Mouse (Mus musculus) liver, embryonic 12.5 days (tissue): ENCODE data around the gene Klrb1. TPM values are rescaled to one million over a fixed set of nuclear protein-coding genes. Genes with fewer than 3 reads are reported as not detected.
"Not testable (repeated sequence)": the region's sequence is repeated elsewhere in the genome, so short reads cannot be mapped to it uniquely, and the experiment has no call there.

Source experiments
- ATAC-seq: fragments of 200-750 bp; cut with Nextera tagmentation; 2 replicates; pipeline ENCODE4 v1.8.0; 2017; ENCODE audit warnings: moderate number of reproducible peaks, mild to moderate bottlenecking, moderate library complexity
- H3K27ac ChIP-seq: fragments of 300-500 bp; sonication (generic); 2 replicates; pipeline ENCODE4 v1.5.1; 2016; ENCODE audit warnings: mild to moderate bottlenecking
- H3K27me3 ChIP-seq: fragments of 300-500 bp; sonication (generic); replicated peaks from 2 replicates; pipeline ENCODE4 v1.6.1; 2016; ENCODE audit warnings: mild to moderate bottlenecking, moderate library complexity
- H3K36me3 ChIP-seq: fragments of 300-500 bp; sonication (generic); 2 replicates; pipeline ENCODE4 v1.6.1; 2016; ENCODE audit warnings: mild to moderate bottlenecking, moderate library complexity
- H3K4me1 ChIP-seq: fragments of 300-500 bp; sonication (generic); 2 replicates; pipeline ENCODE4 v1.6.1; 2016
- H3K4me2 ChIP-seq: fragments of 300-500 bp; sonication (generic); 2 replicates; pipeline ENCODE4 v1.6.1; 2016; ENCODE audit warnings: mild to moderate bottlenecking, moderate library complexity
- H3K4me3 ChIP-seq: fragments of 300-500 bp; sonication (generic); 2 replicates; pipeline ENCODE4 v1.5.1; 2016; ENCODE audit warnings: mild to moderate bottlenecking, moderate library complexity
- H3K9ac ChIP-seq: fragments of 300-500 bp; sonication (generic); 2 replicates; pipeline ENCODE4 v1.6.1; 2016; ENCODE audit warnings: mild to moderate bottlenecking, moderate library complexity
- H3K9me3 ChIP-seq: fragments of 300-500 bp; sonication (generic); replicated peaks from 2 replicates; pipeline ENCODE4 v1.6.1; 2016; ENCODE audit warnings: mild to moderate bottlenecking, moderate library complexity
- WGBS: fragments of 180-500 bp; shearing (Covaris S2); methylation state at CpG from one replicate; pipeline ENCODE4 v1.1.7; 2016; ENCODE audit not compliant: insufficient replicate concordance; 5-methylcytosine and 5-hydroxymethylcytosine counted together
- polyA plus RNA-seq: library from polyadenylated mRNA; unstranded; fragments of >200 nt; fragmentation: Nextera tagmentation; extraction: Ambion mirVana; gene quantifications from 2 replicates; pipeline ENCODE4 v1.2.1, GENCODE M21; 2016

Gene Klrb1
- polyA plus RNA-seq, 1 experiment from 2014 or later: not detected

DNA sequence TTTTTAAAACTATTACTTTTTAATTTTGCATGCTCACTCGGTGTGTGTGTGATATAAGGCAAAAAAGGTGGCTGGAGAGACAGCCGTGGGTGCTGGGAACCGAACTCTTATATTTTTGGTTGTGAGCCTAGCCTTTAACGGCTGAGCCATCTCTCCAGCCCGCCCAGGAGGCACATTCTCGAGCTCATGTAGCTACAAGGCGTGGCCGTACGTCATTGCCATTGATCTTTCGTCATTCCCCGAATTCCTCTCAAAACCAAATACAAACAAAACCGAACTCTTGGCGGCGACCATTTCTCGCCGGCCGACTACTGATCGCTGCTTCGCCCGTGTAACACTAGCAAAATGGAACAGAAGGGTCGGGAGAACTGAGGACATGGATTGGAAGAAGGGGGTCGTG, 37.2 kb upstream of the Klrb1 start:
- H3K9me3 ChIP-seq, H3K36me3 ChIP-seq, H3K27me3 ChIP-seq: not testable (repeated sequence)
- H3K4me2 ChIP-seq: peak overlapping the region; percentile 70
- H3K4me1 ChIP-seq: peaks cover 21% of the 10 kb centered on the region
- H3K27ac ChIP-seq: peak overlapping the region; percentile 75
- peak; percentile 55 for ATAC-seq
- peak overlapping the region; percentile 73 for H3K9ac ChIP-seq
- peak overlapping the region; percentile 71 for H3K4me3 ChIP-seq
- under 1% methylated on average over 22 of the region's 22 CpGs for WGBS

DNA sequence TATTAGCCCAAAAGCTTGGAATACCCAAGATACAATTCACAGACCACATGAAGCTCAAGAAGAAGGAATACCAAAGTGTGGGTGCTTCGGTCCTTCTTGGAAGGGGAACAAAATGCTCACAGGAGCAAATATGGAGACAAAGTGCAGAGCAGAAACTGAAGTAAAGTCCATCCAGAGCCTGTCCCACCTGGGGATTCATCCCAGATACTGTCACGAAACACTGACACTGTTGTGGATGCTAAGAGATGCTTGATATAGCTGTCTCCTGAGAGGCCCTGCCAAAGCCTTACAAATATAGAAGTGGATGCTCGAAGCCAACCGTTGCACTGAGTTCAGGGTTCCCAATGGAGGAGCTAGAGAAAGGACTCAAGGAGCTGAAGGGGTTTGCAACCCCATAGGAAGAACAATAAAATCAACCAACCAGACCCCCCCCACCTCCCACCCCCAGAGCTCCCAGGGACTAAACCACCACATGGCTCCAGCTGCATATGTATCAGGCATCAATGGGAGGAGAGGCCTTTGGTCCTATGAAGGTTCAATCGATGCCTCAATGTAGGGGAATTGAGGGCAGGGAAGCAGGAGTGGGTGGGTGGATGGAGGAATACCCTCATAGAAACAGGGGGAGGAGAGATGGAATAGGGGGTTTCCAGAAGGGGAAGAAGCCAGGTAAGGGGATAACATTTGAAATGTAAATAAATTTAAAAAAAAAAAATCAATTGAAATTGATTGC, 36.5 kb upstream of the Klrb1 start:
- Histone ChIP-seq H3K36me3 (no peaks in the 10 kb centered on the region), H3K9ac (no peak overlapping the region), H3K4me2 (peak overlapping the region; percentile 37), H3K27me3 (no peaks in the 10 kb centered on the region), H3K9me3 (no peaks in the 10 kb centered on the region), H3K27ac (no peak overlapping the region), H3K4me3 (no peak overlapping the region), H3K4me1 (peaks cover 19% of the 10 kb centered on the region)
- no peak for ATAC-seq
- 76% methylated on average over 5 of the region's 5 CpGs for WGBS

DNA sequence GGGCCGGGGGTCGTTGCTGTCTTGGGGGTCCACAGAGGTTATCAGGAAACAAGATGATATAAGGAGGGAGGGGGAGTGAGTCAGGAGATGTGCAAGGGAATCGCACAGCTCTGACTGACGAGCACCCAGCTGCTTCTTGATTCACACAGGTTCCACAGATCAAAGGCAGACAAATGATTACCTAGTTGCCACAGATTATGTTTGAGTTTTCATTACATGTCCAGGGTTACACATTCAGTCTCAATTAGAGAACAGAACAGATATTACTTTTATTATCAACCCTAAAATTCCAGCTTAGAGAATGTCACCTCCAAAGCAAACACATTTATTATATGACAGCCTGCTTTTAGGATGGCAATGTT, 32.5 kb upstream of the Klrb1 start:
- not testable (repeated sequence) for H3K9me3 ChIP-seq, ATAC-seq, H3K27ac ChIP-seq, H3K27me3 ChIP-seq, H3K36me3 ChIP-seq, H3K4me3 ChIP-seq, H3K4me2 ChIP-seq, H3K9ac ChIP-seq
- peaks cover 10% of the 10 kb centered on the region for H3K4me1 ChIP-seq
- WGBS: 29% methylated on average over 4 of the region's 4 CpGs

DNA sequence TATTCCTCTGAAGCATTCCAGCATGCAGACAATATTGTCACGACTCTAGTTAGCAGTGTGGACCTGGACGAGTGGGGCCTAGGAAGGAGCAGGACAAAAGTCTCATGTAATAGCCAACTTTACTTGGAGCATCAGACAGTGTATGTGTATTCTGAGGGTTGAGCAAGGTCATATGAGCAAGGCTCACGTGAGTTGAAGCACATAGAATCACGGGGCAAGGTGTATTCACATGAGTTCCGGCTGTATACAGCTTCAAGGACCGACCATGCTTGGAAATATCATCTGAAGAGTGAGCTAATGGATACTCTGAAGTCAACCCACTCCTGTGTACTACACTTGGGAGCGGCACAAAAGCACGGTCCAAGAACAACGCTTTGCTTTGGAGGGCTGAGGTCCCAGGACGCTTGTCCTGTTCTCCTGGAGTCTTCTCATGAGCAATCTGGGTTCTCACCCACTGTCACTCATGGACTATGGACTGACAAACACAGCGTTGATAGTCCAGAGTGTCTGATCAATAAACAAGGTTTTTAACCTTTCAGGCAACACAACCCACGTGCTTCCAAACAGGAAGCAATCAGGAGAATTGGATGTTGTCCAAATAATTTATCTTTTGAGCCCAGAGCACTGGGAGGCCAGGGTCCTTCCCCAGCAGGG, 32.0 kb upstream of the Klrb1 start:
- peak; percentile 48 for ATAC-seq
- Histone ChIP-seq H3K4me1 (peaks cover 10% of the 10 kb centered on the region), H3K27ac (peak overlapping the region; percentile 34; the same call in 1 of the 2 replicates), H3K4me2 (peak overlapping the region; percentile 34)
- H3K36me3 ChIP-seq, H3K27me3 ChIP-seq, H3K9me3 ChIP-seq, H3K4me3 ChIP-seq, H3K9ac ChIP-seq: not testable (repeated sequence)
- 62% methylated on average over 12 of the region's 12 CpGs for WGBS

DNA sequence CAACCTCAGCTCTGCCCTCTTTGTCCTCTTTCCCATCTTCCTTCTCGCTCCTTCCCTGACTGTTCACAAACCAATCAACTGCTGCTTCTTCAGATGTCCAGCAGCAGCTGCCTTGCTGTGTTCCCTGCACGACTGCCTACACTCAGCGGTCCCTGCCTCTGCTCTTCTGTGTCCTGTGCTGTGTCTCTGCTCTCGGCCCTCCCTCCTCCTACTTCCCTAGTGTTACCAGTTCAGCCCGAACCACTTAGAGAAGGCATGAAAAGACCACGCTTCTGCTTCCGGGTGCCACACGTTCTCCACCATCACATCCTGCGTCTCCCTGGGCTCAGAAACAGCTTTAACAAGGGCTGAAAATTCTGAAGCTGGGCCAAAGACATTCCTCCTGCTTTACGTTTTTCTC, 31.4 kb upstream of the Klrb1 start:
- H3K36me3 ChIP-seq, H3K27me3 ChIP-seq, H3K9ac ChIP-seq, H3K4me3 ChIP-seq, H3K9me3 ChIP-seq, H3K4me1 ChIP-seq: not testable (repeated sequence)
- Histone ChIP-seq H3K27ac (peak overlapping the region; percentile 34; the same call in 1 of the 2 replicates), H3K4me2 (peak overlapping the region; percentile 34)
- 33% methylated on average over 10 of the region's 10 CpGs for whole genome bisulfite sequencing
- ATAC-seq: peak; percentile 56

DNA sequence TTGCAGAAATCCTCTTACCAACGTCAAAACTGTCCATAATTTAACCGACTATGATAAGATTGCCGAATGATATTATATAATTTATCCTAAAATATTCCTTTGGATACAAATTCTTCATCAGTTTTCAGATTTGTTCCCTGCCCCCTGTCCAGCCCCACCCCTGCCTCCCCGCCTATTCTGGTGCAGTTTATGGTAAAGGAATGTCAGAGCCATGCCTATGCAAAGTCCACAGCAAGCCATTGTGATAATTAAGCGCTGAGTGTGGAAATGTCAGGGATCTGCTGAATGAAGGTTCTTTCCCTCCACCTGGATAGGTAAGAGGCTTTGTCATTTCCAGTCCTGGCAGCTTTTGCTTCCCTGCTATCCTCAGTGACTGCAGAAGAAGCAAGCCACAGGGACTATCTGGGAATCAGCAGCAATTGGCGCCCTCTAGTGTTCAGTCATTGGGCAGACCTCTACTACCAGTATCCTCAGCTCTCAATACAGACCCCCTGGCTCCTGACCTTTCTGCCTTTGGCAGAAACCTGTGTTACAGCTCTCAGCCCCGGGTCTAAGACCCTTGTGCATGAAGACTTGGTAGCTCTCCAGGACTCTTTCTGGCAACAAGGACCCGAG, 30.9 kb upstream of the Klrb1 start:
- H3K27ac ChIP-seq, H3K4me1 ChIP-seq, H3K36me3 ChIP-seq, H3K9me3 ChIP-seq, H3K9ac ChIP-seq, H3K4me3 ChIP-seq, H3K27me3 ChIP-seq: not testable (repeated sequence)
- 33% methylated on average over 8 of the region's 8 CpGs for WGBS
- peak overlapping the region; percentile 34 for H3K4me2 ChIP-seq
- peak; percentile 76 for ATAC-seq

DNA sequence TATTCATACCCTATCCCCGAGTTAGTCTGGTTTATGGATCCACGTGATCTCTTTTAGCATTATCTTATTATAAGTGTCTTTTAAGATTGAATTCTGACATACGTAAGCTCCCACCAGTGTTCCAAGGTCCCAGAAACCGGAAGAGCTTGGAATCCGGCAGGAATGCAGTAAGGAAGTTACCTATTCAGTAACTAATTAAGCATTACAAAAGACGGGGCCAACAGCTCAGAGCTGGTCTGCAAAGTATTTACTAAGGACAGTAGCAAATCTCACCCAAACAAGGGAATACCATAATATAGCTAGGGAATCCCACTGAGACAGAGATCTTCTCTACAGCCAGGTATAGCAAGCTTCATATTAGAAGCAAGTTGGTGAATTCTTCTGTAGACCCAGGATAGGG, 24.1 kb upstream of the Klrb1 start:
- H3K27me3 ChIP-seq, H3K4me2 ChIP-seq, H3K4me3 ChIP-seq, ATAC-seq, H3K36me3 ChIP-seq, H3K4me1 ChIP-seq, H3K9me3 ChIP-seq, H3K9ac ChIP-seq, H3K27ac ChIP-seq: not testable (repeated sequence)
- 65% methylated on average over 6 of the region's 6 CpGs for WGBS

DNA sequence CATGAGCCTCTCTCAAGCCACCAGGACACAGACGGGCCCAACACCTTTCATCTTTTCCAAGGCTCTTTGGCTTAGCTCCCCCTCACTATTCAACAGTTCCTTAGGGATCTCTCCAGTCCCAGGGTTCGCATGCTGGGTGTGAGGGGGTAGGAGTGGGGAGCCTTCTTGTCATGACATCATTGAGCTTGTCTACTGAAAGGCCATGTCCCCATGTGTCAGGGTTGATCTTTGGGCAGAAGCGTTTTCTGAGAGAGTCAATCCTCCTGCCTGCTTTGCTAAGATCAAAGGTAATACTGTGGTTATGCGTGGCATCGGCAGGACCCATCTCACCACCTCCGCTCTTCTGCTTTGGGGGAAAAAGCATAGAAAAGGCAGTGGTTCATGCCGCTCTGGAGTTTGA, 14.6 kb upstream of the Klrb1 start:
- H3K4me2 ChIP-seq: no peak overlapping the region
- 74% methylated on average over 7 of the region's 7 CpGs for WGBS
- no peak overlapping the region for H3K4me3 ChIP-seq
- no peak for ATAC-seq
- H3K27ac ChIP-seq: no peak overlapping the region
- H3K36me3 ChIP-seq: no peaks in the 10 kb centered on the region
- no peaks in the 10 kb centered on the region for H3K4me1 ChIP-seq
- no peaks in the 10 kb centered on the region for H3K27me3 ChIP-seq
- H3K9ac ChIP-seq: no peak overlapping the region
- no peaks in the 10 kb centered on the region for H3K9me3 ChIP-seq

DNA sequence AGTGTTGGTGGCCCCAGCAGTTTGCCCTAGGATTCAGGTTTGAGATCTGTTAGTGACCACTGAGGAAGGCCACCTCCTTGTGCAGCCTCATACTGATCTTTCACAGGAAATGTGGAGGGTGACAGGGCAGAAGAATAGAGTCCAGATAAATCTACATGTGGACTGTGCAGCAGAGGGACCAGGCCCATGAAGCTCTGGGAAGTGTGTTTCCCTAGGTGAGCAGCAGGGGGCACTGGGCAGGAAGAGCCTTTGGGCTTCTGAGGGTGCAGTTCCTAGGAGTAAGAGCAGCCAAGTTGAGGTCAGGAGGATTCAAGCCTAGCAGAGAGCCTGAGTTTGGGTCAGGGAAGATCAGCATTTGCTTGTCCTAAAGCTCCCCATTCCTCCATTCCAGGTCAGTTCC, 13.2 kb upstream of the Klrb1 start:
- Histone ChIP-seq H3K27ac (no peak overlapping the region), H3K9ac (no peak overlapping the region), H3K36me3 (no peaks in the 10 kb centered on the region), H3K4me1 (no peaks in the 10 kb centered on the region), H3K4me2 (no peak overlapping the region), H3K27me3 (no peaks in the 10 kb centered on the region), H3K4me3 (no peak overlapping the region), H3K9me3 (no peaks in the 10 kb centered on the region)
- no peak for ATAC-seq

DNA sequence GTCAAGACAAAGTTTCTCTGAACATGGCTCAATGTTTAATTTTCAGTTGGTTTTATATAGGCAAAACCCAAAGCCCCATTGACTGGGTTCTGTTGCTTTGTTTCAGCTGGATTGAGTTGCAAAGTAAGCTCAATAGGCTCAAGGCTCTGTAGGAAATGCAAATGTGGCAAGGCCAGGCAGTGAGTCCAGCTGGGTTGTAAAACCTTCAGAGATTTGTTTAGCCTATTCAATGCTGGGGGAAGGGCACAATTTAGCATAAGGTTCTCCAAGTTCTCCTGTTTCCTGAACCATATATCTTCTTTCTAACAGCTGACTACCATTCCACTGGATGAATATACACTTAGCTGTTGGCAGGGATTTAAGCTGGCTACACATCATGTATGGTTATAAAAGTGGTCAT, 12.0 kb upstream of the Klrb1 start:
- no peak for ATAC-seq
- H3K36me3 ChIP-seq: no peaks in the 10 kb centered on the region
- H3K9ac ChIP-seq: no peak overlapping the region

DNA sequence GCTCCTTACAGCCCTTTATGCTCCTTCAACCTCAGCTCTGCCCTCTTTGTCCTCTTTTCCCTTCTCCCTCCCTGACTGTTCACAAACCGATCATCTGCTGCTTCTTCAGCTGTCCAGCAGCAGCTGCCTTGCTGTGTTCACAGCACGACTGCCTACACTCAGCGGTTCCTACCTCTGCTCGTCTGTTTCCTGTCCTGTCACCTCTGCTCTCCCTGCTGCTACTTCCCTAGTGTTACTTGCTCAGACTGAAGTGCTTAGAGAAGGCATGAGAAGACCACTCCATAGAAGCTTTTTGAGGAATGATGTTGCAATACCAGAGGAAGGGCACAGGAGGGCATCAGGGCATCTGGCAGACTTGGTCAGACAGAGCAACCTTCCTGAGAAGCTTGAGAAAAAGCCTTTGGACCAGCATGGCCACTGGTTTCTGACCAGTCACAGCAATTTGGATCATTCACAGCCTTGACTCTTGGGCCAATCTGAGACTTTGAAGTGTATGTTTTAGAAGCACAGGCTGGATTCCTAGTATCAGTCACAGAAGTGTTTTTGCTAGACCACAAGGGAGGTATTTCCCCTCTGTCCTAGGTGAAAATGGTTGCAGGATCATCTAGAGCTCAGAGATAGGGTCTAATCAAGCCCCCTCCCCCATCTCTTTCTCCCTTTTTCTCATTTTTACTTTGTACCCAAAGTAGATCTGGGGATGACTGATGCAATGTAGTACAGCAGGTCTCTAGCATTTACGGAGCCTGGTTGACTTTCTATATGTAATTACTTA, 11.2 kb upstream of the Klrb1 start:
- ATAC-seq: no peak
- H3K4me2 ChIP-seq: no peak overlapping the region
- no peaks in the 10 kb centered on the region for H3K27me3 ChIP-seq
- H3K36me3 ChIP-seq: no peaks in the 10 kb centered on the region
- no peak overlapping the region for H3K4me3 ChIP-seq
- no peak overlapping the region for H3K9ac ChIP-seq
- no peaks in the 10 kb centered on the region for H3K4me1 ChIP-seq
- H3K27ac ChIP-seq: no peak overlapping the region
- H3K9me3 ChIP-seq: no peaks in the 10 kb centered on the region
- WGBS: 28% methylated on average over 5 of the region's 5 CpGs

More for the DNA sequence above, 12.0 kb upstream of the Klrb1 start:
- Histone ChIP-seq H3K27me3 (no peaks in the 10 kb centered on the region), H3K4me1 (no peaks in the 10 kb centered on the region), H3K4me2 (no peak overlapping the region), H3K9me3 (no peaks in the 10 kb centered on the region), H3K4me3 (no peak overlapping the region), H3K27ac (no peak overlapping the region)

DNA sequence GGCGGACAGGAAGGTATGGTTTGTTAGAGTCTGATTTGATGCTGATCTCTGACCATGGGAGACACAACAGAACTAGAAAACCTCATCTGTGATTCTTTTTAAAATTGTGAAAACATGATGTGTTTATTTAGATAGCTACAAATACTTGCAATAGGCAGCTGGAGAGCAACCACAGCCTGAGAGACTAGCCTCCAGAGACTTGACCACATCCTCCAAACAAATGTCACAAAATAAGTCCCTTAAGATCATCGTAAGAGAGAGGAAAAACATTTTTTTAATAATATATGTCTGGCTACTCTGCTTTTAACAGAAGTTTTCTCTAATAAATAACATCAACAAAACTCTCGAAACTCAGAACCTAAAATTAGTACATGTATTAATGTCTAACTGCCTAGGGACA, 9.2 kb upstream of the Klrb1 start:
- Histone ChIP-seq H3K36me3 (no peaks in the 10 kb centered on the region), H3K4me2 (no peak overlapping the region), H3K9ac (no peak overlapping the region), H3K4me1 (no peaks in the 10 kb centered on the region), H3K9me3 (no peaks in the 10 kb centered on the region), H3K27ac (no peak overlapping the region), H3K27me3 (no peaks in the 10 kb centered on the region), H3K4me3 (no peak overlapping the region)
- 59% methylated on average over 3 of the region's 3 CpGs for WGBS
- ATAC-seq: no peak
